Mouse (Mus musculus) yolk sac, embryonic 10.5 days (tissue): ENCODE results near the gene Gm13539.

Source experiments
- DNase-seq: peaks from one replicate; pipeline ENCODE4 v3.0.0-alpha.2; 2017; ENCODE audit warnings: low spot score

Gene Gm13539

DNA sequence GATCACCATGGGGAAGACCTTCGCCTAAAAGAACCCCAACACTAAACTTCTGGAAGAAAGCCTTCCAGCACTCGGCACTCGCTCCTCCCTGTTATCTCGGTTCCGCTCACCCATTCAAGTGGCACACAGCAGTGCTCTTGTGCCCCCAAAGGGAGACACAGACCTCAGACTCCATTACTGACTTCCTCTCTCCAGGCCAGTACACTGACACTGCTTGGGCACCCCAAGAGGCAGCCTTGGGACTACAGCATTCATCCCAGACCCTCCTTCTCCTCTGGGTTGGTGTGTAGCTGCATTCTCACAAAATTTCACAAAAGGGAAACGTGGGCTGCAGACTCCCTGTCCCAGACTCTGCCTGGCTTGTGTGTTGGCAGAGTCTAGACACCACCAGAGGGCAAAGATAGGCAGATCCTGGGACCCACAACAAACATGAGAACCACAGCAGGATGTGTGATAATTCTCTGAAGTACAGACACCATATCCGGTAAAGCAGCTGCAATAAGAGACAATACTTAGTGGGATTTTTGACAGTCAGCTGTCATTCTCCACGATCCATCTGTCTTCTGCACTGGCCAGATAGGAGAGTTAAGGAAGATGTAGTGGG, 46.4 kb downstream of the Gm13539 start:
- DNase-seq, result no peak

DNA sequence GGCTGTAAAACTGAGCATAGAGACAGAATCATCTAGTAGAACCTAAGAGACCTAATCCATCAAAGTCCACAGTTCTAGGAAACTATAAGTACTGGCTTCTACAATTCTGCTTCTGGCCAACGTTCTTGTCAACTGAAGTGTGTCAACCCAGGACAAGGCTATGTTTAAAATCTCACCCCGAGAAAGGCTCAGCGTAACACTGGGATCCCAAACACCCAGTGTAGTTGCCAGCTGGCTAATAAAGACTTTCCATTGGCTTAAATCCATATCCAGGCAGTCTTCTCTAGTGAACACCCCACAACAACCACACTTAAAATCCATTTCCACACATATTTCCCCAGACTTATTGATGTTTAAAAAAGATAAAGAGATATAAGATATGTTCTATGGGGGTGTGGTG, 48.7 kb downstream of the Gm13539 start:
- DNase-seq, result no peak

DNA sequence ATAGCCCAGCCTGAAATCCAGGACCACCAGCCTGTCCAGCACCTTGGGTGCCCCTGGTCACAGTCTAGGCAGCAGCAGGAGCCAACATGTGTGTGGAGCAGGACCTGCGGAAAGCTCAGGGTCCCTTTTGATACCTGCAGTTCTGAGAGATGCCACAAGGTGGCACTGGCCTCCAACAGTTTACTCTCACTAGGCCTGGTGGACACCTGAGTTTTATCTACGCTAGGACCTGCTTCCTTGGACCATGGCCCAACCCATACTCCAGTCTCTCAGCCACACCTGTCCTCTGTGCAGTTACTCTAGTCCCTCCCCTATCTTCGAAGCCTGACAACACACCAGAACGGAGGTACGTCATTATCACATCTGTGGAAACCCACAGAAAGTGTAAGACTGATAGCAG, 54.2 kb downstream of the Gm13539 start:
- peak; percentile 47 for DNase-seq
